Mouse (Mus musculus): ENCODE measurements around the gene Kdsr. TPM values are rescaled to one million over a fixed set of nuclear protein-coding genes. Genes with fewer than 3 reads are reported as not detected.

The Kdsr gene
- 7.4 and 9.0 TPM in 2 replicates for polyA plus RNA-seq (2015; fragmentation: Nextera tagmentation; extraction: Ambion mirVana)

DNA sequence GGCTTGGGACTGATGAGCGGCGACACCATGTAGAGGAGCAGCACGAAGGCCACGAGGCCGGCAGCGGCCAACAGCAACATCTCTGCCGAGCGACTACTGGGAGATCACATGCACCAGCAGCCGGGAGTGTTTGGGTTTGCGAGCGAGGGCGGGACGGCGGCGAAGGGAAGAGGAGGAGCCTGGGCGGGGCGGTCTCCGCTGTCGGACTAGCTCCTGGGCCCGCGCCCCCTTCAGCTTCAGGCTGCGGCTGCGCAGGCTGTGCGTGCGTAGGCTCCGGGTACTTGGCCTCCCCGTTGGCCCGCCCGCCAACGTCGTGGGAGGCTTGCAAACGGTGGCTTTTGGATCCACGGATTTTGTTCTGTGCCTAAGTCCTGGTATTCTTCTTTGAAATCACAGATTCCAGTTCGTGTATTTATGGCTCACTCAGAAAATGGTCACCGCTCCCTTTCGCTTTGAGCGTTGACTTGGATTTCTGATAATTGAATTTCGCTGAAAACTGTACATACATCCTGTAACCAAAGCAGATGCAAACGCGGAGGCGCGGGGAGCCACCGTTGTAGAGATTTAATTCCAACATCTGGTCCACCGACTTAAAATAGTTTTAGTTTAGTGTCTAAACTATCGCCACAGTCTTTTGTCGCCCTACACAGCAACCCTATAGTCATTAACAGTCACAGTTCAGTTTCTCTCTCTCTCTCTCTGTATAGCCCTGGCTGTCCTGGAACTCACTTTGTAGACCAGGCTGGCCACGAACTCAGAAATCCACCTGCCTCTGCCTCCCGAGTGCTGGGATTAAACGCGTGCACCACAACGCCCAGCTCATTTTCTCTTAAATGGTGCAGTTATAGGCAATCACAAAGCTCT lies at the start of gene Kdsr:
Kdsr (minus strand) TSS at position 156 of the 864 bp plus-strand sequence.
- Histone ChIP-seq H3K36me3 (no peaks in the 10 kb centered on the region; the same call in 1 of the 2 replicates), H3K4me1 (replicated peaks) (peaks cover 20% of the 10 kb centered on the region), H3K9me3 (replicated peaks) (no peaks in the 10 kb centered on the region), H3K9ac (peak within 1 kb of the TSS; percentile 76), H3K4me3 (peak within 1 kb of the TSS; percentile 66), H3K27ac (peak within 1 kb of the TSS; percentile 91), H3K27me3 (no peaks in the 10 kb centered on the region), H3K4me2 (peak within 1 kb of the TSS; percentile 91)
- 2% methylated on average over 51 of the region's 51 CpGs for WGBS
- ATAC-seq (replicated peaks; ENCODE audit: insufficient number of reproducible peaks, insufficient read depth, low FRiP score, low read depth), result peak; percentile 99

DNA sequence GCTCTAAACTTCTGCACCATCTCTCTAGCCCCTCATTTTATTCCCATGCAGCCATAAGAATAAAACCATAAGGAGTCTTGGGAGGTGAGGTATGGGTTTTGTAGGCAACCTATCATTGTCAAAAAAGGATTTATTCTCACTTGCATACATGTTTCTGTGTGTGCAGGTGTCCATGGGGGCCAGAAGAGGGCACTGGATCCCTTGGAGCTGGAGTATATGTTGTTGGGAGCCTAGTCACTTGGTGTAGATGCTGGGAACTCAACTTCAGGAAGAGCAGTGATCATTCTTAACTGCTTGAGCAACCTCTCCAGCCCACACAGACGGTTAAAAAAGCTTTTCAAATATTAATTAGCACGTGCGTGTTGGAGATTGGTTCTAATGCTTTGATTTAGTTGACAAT lies 40.4 kb upstream of the Kdsr start:
- H3K4me1 ChIP-seq (replicated peaks), result peaks cover 11% of the 10 kb centered on the region; the same call in 1 of the 2 replicates
- no peaks in the 10 kb centered on the region for H3K27me3 ChIP-seq
- no peak overlapping the region for H3K27ac ChIP-seq
- ATAC-seq (replicated peaks; ENCODE audit: insufficient number of reproducible peaks, insufficient read depth, low FRiP score, low read depth), result no peak
- H3K9ac ChIP-seq, result no peak overlapping the region
- no peaks in the 10 kb centered on the region for H3K36me3 ChIP-seq
- no peaks in the 10 kb centered on the region for H3K9me3 ChIP-seq (replicated peaks)
- no peak overlapping the region for H3K4me2 ChIP-seq
- no peak overlapping the region for H3K4me3 ChIP-seq
- WGBS, result 81% methylated on average over 3 of the region's 3 CpGs

- H3K9ac ChIP-seq, result no peak overlapping the region
- peaks cover 16% of the 10 kb centered on the region; the same call in 1 of the 2 replicates for H3K4me1 ChIP-seq (replicated peaks)
- no peaks in the 10 kb centered on the region for H3K9me3 ChIP-seq (replicated peaks)
- no peak overlapping the region for H3K4me3 ChIP-seq
- no peak overlapping the region for H3K4me2 ChIP-seq
- H3K36me3 ChIP-seq, result no peaks in the 10 kb centered on the region
- no peak overlapping the region for H3K27ac ChIP-seq
- H3K27me3 ChIP-seq, result no peaks in the 10 kb centered on the region
- WGBS, result 57% methylated on average over 1 of the region's 1 CpGs
- ATAC-seq (replicated peaks; ENCODE audit: insufficient number of reproducible peaks, insufficient read depth, low FRiP score, low read depth), result no peak
Observed at GRCm38 (mm10) chr1:106799406-106799805, 39.9 kb upstream of the Kdsr start.

DNA sequence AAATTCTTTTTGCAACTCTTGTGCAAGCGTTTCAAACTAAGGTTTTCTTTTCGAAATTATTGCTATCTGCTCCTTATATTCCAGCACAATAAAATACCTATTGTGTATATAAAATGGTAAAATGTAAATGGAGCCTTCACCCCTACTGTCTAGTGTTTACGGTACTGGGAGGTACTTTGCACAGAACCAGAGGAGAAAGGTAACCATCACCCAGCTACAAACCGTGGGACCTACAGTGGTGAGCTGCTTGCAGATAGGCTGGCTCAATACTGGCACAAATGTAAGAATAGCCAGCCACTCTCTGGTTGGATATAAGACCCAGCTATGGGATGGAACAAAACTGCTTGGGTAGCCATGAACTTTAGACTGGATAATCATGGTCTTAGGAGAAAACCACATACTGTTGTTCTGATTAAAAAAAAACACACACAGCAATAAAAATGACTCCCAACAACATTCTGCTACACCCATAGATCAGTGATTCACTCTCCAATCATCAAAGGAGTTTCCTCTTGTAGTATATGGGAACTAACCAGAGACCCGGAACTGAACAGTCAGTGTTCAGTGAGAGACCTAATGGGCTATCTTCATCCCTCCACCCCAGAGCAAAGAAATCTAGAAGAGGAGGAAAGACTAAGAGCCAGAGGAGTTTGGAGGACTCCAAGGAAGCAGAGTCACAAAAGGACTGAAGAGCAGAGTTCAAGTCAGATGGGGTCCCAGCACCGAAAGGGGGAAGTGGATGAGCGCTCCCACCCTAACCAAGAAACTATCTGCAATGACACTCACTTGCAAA lies 37.7 kb upstream of the Kdsr start:
- Histone ChIP-seq H3K4me1 (replicated peaks) (peaks cover 20% of the 10 kb centered on the region; the same call in 1 of the 2 replicates), H3K9ac (no peak overlapping the region), H3K9me3 (replicated peaks) (no peaks in the 10 kb centered on the region), H3K4me2 (peak overlapping the region; percentile 66), H3K27me3 (no peaks in the 10 kb centered on the region), H3K27ac (peak overlapping the region; percentile 95; the same call in 1 of the 2 replicates), H3K36me3 (no peaks in the 10 kb centered on the region), H3K4me3 (peak overlapping the region; percentile 98)
- 61% methylated on average over 7 of the region's 7 CpGs for WGBS
- ATAC-seq (replicated peaks; ENCODE audit: insufficient number of reproducible peaks, insufficient read depth, low FRiP score, low read depth), result no peak

GRCm38 (mm10) chr1:106796542-106796924 lies 37.0 kb upstream of the Kdsr start, which contains the start of gene Vps4b:
TSS of gene Vps4b (minus strand) at chr1:106796728.
- Histone ChIP-seq H3K4me3 (peak within 1 kb of the TSS; percentile 98), H3K27ac (peak within 1 kb of the TSS; percentile 95), H3K4me1 (replicated peaks) (peaks cover 20% of the 10 kb centered on the region; the same call in 1 of the 2 replicates), H3K4me2 (peak within 1 kb of the TSS; percentile 66), H3K9me3 (replicated peaks) (no peaks in the 10 kb centered on the region), H3K36me3 (no peaks in the 10 kb centered on the region), H3K27me3 (no peaks in the 10 kb centered on the region), H3K9ac (peak within 1 kb of the TSS; percentile 98)
- WGBS, result under 1% methylated on average over 23 of the region's 23 CpGs
- ATAC-seq (replicated peaks; ENCODE audit: insufficient number of reproducible peaks, insufficient read depth, low FRiP score, low read depth), result peak; percentile 99

GRCm38 (mm10) chr1:106795634-106796541 lies 36.4 kb upstream of the Kdsr start:
- Histone ChIP-seq H3K9ac (peak overlapping the region; percentile 98), H3K36me3 (no peaks in the 10 kb centered on the region), H3K4me1 (replicated peaks) (peaks cover 20% of the 10 kb centered on the region; the same call in 1 of the 2 replicates), H3K4me3 (peak overlapping the region; percentile 98), H3K27ac (peak overlapping the region; percentile 95), H3K4me2 (peak overlapping the region; percentile 66), H3K27me3 (no peaks in the 10 kb centered on the region), H3K9me3 (replicated peaks) (no peaks in the 10 kb centered on the region)
- 2% methylated on average over 51 of the region's 51 CpGs for WGBS
- peak; percentile 84 for ATAC-seq (replicated peaks; ENCODE audit: insufficient number of reproducible peaks, insufficient read depth, low FRiP score, low read depth)

GRCm38 (mm10) chr1:106774896-106775295 lies 15.4 kb upstream of the Kdsr start:
- no peak overlapping the region for H3K27ac ChIP-seq
- H3K9ac ChIP-seq, result no peak overlapping the region
- no peak overlapping the region for H3K4me3 ChIP-seq
- peaks cover 64% of the 10 kb centered on the region for H3K36me3 ChIP-seq
- H3K4me1 ChIP-seq (replicated peaks), result no peaks in the 10 kb centered on the region
- WGBS, result 89% methylated on average over 4 of the region's 4 CpGs
- no peaks in the 10 kb centered on the region for H3K9me3 ChIP-seq (replicated peaks)
- H3K27me3 ChIP-seq, result no peaks in the 10 kb centered on the region
- ATAC-seq (replicated peaks; ENCODE audit: insufficient number of reproducible peaks, insufficient read depth, low FRiP score, low read depth), result no peak
- H3K4me2 ChIP-seq, result no peak overlapping the region

DNA sequence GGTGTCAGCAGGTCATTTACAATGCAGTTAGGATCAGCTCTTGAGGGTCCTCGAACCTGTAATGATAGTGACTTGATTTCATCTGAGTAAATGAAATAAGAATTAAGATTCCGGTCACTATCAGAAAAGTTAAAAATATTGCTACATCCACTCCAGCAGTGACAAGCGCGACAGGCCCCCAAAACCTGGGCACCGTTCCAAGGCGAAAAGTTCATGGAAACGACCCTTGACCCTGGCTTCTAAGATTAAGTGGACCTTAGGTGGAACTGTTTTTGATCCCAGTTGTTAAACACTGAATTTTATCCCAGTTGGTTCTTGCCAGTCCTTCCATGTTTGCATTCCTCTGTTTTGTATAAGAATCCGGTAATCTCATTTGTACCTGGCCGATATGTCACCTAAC lies 14.6 kb upstream of the Kdsr start:
- Histone ChIP-seq H3K9me3 (replicated peaks) (no peaks in the 10 kb centered on the region), H3K36me3 (peaks cover 59% of the 10 kb centered on the region)

GRCm38 (mm10) chr1:106768773-106769172 lies 9.2 kb upstream of the Kdsr start:
- ATAC-seq (replicated peaks; ENCODE audit: insufficient number of reproducible peaks, insufficient read depth, low FRiP score, low read depth), result no peak
- peaks cover 42% of the 10 kb centered on the region for H3K36me3 ChIP-seq
- no peaks in the 10 kb centered on the region for H3K27me3 ChIP-seq

More for the DNA sequence above, 14.6 kb upstream of the Kdsr start:
- no peak overlapping the region for H3K9ac ChIP-seq
- ATAC-seq (replicated peaks; ENCODE audit: insufficient number of reproducible peaks, insufficient read depth, low FRiP score, low read depth), result no peak
- H3K4me2 ChIP-seq, result no peak overlapping the region
- no peaks in the 10 kb centered on the region for H3K4me1 ChIP-seq (replicated peaks)
- H3K4me3 ChIP-seq, result no peak overlapping the region
- no peaks in the 10 kb centered on the region for H3K27me3 ChIP-seq
- WGBS, result 78% methylated on average over 9 of the region's 9 CpGs
- no peak overlapping the region for H3K27ac ChIP-seq

GRCm38 (mm10) chr1:106765771-106766170 lies 6.2 kb upstream of the Kdsr start:
- H3K36me3 ChIP-seq, result peaks cover 23% of the 10 kb centered on the region
- WGBS, result 91% methylated on average over 8 of the region's 8 CpGs
- no peak overlapping the region for H3K4me2 ChIP-seq
- H3K27ac ChIP-seq, result no peak overlapping the region
- H3K4me3 ChIP-seq, result no peak overlapping the region
- H3K27me3 ChIP-seq, result no peaks in the 10 kb centered on the region
- H3K9ac ChIP-seq, result no peak overlapping the region
- H3K9me3 ChIP-seq (replicated peaks), result no peaks in the 10 kb centered on the region
- H3K4me1 ChIP-seq (replicated peaks), result no peaks in the 10 kb centered on the region
- ATAC-seq (replicated peaks; ENCODE audit: insufficient number of reproducible peaks, insufficient read depth, low FRiP score, low read depth), result no peak

More at GRCm38 (mm10) chr1:106768773-106769172, 9.2 kb upstream of the Kdsr start:
- Histone ChIP-seq H3K4me3 (no peak overlapping the region), H3K9me3 (replicated peaks) (no peaks in the 10 kb centered on the region), H3K4me1 (replicated peaks) (no peaks in the 10 kb centered on the region), H3K27ac (no peak overlapping the region), H3K9ac (no peak overlapping the region), H3K4me2 (no peak overlapping the region)
